Mouse (Mus musculus) gastrocnemius, postnatal 14 days (tissue): Measurements from ENCODE around the gene Zfp618. TPM values are rescaled to one million over a fixed set of nuclear protein-coding genes. Genes with fewer than 3 reads are reported as not detected.

Experiments used
- DNase-seq: peaks from one replicate; pipeline ENCODE4 v3.0.0; 2021; ENCODE audit warnings: mixed read lengths
- intact Hi-C: fragments of 180-260 bp; cut with DNase I; formaldehyde crosslinking; loops from one replicate; pipeline ENCODE4 v1.15.1; 2025; ENCODE audit warnings: low total_unique reads
- total RNA-seq, 2 experiments: library from RNA; stranded (reverse); gene quantifications; 2 replicates each; pipeline ENCODE4 v1.2.3; 2021

Zfp618 gene
- total RNA-seq, 2 experiments from 2014 or later: 1.4 to 2.7 TPM

DNA sequence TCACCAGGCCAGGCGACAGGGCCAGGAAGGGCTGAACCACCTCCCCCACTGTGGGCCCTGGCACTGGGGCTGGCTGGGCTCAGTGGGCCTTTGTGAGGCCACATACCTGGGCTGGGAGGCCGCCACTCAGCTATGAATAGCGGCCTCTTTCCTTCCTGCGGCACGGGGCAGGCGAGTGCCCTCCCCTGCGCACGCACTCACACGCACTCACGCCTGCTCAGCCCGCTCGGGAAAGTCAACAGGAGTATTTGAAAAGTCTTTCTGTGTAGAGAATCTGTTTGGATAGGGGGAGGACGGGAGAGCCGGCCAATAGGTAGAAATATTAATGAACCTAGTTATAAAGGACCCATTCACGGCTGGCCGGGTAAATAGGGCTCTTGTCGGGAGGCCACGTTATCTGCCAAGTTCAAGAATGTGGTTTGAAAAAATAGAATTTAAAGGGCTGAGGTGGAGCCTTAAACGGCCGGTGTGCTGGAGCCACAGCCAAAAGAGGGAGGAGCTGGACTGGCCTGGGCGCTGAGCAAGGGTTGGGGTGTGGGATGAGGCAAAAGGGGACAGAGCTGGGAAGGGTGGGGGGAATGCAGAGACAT is 221.0 kb downstream of the Zfp618 start:
- no peak for DNase-seq
- intact Hi-C loops: no loop called here

Other genes starting within 250 kb of the Zfp618 start
- gene Ambp, start 189.2 kb downstream of the Zfp618 start, total RNA-seq: not detected
- gene Kif12, start 206.6 kb downstream of the Zfp618 start, total RNA-seq: not detected
- gene Col27a1, start 248.4 kb downstream of the Zfp618 start, total RNA-seq: 1 to 10 TPM; 1.9 to 2.6 TPM